Mouse (Mus musculus): Measurements from ENCODE around the gene Gjb2. TPM values are rescaled to one million over a fixed set of nuclear protein-coding genes. Genes with fewer than 3 reads are reported as not detected.

Gene Gjb2
- total RNA-seq, 2 experiments from 2014 or later: 6.4 to 8.3 TPM

- peak in 1 of 2 experiments; percentile 32 for DNase-seq (ENCODE audit: low spot score in 2 of 2)
Observed at GRCm38 (mm10) chr14:57069906-57070305, 34.6 kb downstream of the Gjb2 start.

- no peak for DNase-seq (ENCODE audit: low spot score in 2 of 2)
Observed at GRCm38 (mm10) chr14:57066053-57066452, 38.4 kb downstream of the Gjb2 start.

GRCm38 (mm10) chr14:57060052-57060451 is 44.5 kb downstream of the Gjb2 start:
- DNase-seq (ENCODE audit: low spot score in 2 of 2): peak; percentile 50 to 82

GRCm38 (mm10) chr14:57057563-57058321 is 46.8 kb downstream of the Gjb2 start, which contains the start of gene Gja3:
Gene Gja3 (minus strand): TSS chr14:57058100.
- DNase-seq (ENCODE audit: low spot score in 2 of 2): peak in 1 of 2 experiments; percentile 8

- DNase-seq (ENCODE audit: low spot score in 2 of 2): no peak
Observed at GRCm38 (mm10) chr14:57057204-57057562, 47.3 kb downstream of the Gjb2 start.

GRCm38 (mm10) chr14:57052713-57053112 is 51.8 kb downstream of the Gjb2 start:
- no peak for DNase-seq (ENCODE audit: low spot score in 2 of 2)

Other genes with a start within 250 kb of the Gjb2 start
- gene Zmym2, start 218.0 kb downstream of the Gjb2 start, total RNA-seq (2021): 10 to 100 TPM; 89.1 to 91.8 TPM
- gene Gja3, start 46.6 kb downstream of the Gjb2 start, total RNA-seq (2021): under 1 TPM; 0.30 to 0.84 TPM
- gene Gm4491, start 11.2 kb upstream of the Gjb2 start, total RNA-seq (2021): 1 to 10 TPM; 1.4 to 1.5 TPM
- 100 to 1,000 TPM; 114 to 125 TPM for gene Gjb6, start 28.9 kb upstream of the Gjb2 start, total RNA-seq (2021)